Mouse (Mus musculus) ovary, postnatal 14 days (tissue): Measurements from ENCODE around the gene Esp34.

Experiments used
- DNase-seq: peaks from one replicate; pipeline ENCODE4 v3.0.0; 2022; ENCODE audit warnings: low spot score

Esp34 gene

GRCm38 (mm10) chr17:38553892-38554291 is at the start of gene Esp34:
TSS of gene Esp34 (plus strand) at chr17:38554192.
- DNase-seq, result no peak

GRCm38 (mm10) chr17:38562527-38562926 is 8.5 kb downstream of the Esp34 start:
- no peak for DNase-seq
